Mouse (Mus musculus) stomach, postnatal 0 days (tissue): ENCODE data around the gene Slc25a23. TPM values are rescaled to one million over a fixed set of nuclear protein-coding genes. Genes with fewer than 3 reads are reported as not detected.

ENCODE experiments used
- ATAC-seq: fragments of 200-750 bp; cut with Nextera tagmentation; 2 replicates; pipeline ENCODE4 v1.8.0; 2017; ENCODE audit not compliant: low FRiP score, low TSS enrichment
- DNase-seq: peaks from one replicate; pipeline ENCODE4 v3.0.0-alpha.2; 2016; ENCODE audit warnings: low spot score
- H3K27ac ChIP-seq: fragments of 300-500 bp; sonication (generic); replicated peaks from 2 replicates; pipeline ENCODE4 v1.5.1; 2014; ENCODE audit warnings: mild to moderate bottlenecking, control low read depth
- H3K27me3 ChIP-seq: fragments of 300-500 bp; sonication (generic); 2 replicates; pipeline ENCODE4 v1.6.1; 2014; ENCODE audit warnings: low read length; ENCODE audit not compliant: control insufficient read depth, insufficient read depth
- H3K36me3 ChIP-seq: fragments of 300-500 bp; sonication (generic); 2 replicates; pipeline ENCODE4 v1.6.1; 2014; ENCODE audit warnings: low read length, mixed read lengths; ENCODE audit not compliant: control insufficient read depth, insufficient read depth
- H3K4me1 ChIP-seq: fragments of 300-500 bp; sonication (generic); replicated peaks from 2 replicates; pipeline ENCODE4 v1.6.1; 2014; ENCODE audit warnings: antibody characterized with exemption; ENCODE audit not compliant: control insufficient read depth, insufficient read depth
- H3K4me2 ChIP-seq: fragments of 300-500 bp; sonication (generic); replicated peaks from 2 replicates; pipeline ENCODE4 v1.6.1; 2014; ENCODE audit warnings: low read depth, mild to moderate bottlenecking, control low read depth, moderate library complexity
- H3K4me3 ChIP-seq: fragments of 300-500 bp; sonication (generic); 2 replicates; pipeline ENCODE4 v1.5.1; 2014; ENCODE audit warnings: low read depth, low read length, control low read depth
- H3K9ac ChIP-seq: fragments of 300-500 bp; sonication (generic); 2 replicates; pipeline ENCODE4 v1.6.1; 2014; ENCODE audit warnings: mild to moderate bottlenecking, low read length, control low read depth, mixed read lengths
- H3K9me3 ChIP-seq: fragments of 300-500 bp; sonication (generic); 2 replicates; pipeline ENCODE4 v1.6.1; 2016; ENCODE audit warnings: low read length; ENCODE audit not compliant: control insufficient read depth
- CTCF ChIP-seq: IDR thresholded peaks from 2 replicates; pipeline ENCODE4 v1.5.1; 2016; ENCODE audit warnings: antibody characterized with exemption, low read depth, mild to moderate bottlenecking, moderate library complexity
- EP300 ChIP-seq: optimal IDR thresholded peaks from 2 replicates; pipeline ENCODE3; 2016; ENCODE audit warnings: antibody characterized with exemption
- WGBS: fragments of 180-500 bp; shearing (Covaris S2); extraction: QIAGEN DNeasy Blood & Tissue Kit; methylation state at CpG from one replicate; pipeline ENCODE4 v1.1.7; 2014; 5-methylcytosine and 5-hydroxymethylcytosine counted together
- polyA plus RNA-seq: library from polyadenylated mRNA; unstranded; fragments of >200 nt; fragmentation: Nextera tagmentation; extraction: Ambion mirVana; gene quantifications from 2 replicates; pipeline ENCODE4 v1.2.1, GENCODE M21; 2015

Slc25a23 gene
- polyA plus RNA-seq, 1 experiment from 2014 or later: 3.1 TPM

GRCm38 (mm10) chr17:57041554-57041953, 18.1 kb downstream of the Slc25a23 start, which contains the start of gene Slc25a41:
Slc25a41 (minus strand) TSS chr17:57041654.
- H3K9me3 ChIP-seq: no peaks in the 10 kb centered on the region
- no peak for ATAC-seq
- no peaks in the 10 kb centered on the region for H3K4me1 ChIP-seq
- 72% methylated on average over 8 of the region's 8 CpGs for WGBS
- no peak within 1 kb of the TSS for H3K9ac ChIP-seq
- TF ChIP-seq EP300: no peak
- TF ChIP-seq CTCF: no peak
- H3K36me3 ChIP-seq: no peaks in the 10 kb centered on the region
- DNase-seq: no peak
- no peaks in the 10 kb centered on the region for H3K27me3 ChIP-seq
- no peak within 1 kb of the TSS for H3K4me2 ChIP-seq
- H3K4me3 ChIP-seq: no peak within 1 kb of the TSS
- no peak within 1 kb of the TSS for H3K27ac ChIP-seq

GRCm38 (mm10) chr17:57038978-57039377, 20.7 kb downstream of the Slc25a23 start:
- DNase-seq (no peak), ATAC-seq (no peak)
- no peak overlapping the region for H3K4me2 ChIP-seq
- 37% methylated on average over 8 of the region's 8 CpGs for WGBS
- H3K36me3 ChIP-seq: no peaks in the 10 kb centered on the region
- no peaks in the 10 kb centered on the region for H3K9me3 ChIP-seq
- no peak overlapping the region for H3K9ac ChIP-seq
- no peak overlapping the region for H3K4me3 ChIP-seq
- no peaks in the 10 kb centered on the region for H3K4me1 ChIP-seq
- H3K27me3 ChIP-seq: no peaks in the 10 kb centered on the region
- peak; percentile 44 for TF ChIP-seq CTCF
- no peak for TF ChIP-seq EP300
- H3K27ac ChIP-seq: no peak overlapping the region

- Histone ChIP-seq H3K27ac (no peak overlapping the region), H3K36me3 (no peaks in the 10 kb centered on the region; the same call in 1 of the 2 replicates), H3K4me3 (no peak overlapping the region), H3K9me3 (no peaks in the 10 kb centered on the region), H3K4me2 (no peak overlapping the region), H3K9ac (no peak overlapping the region), H3K27me3 (no peaks in the 10 kb centered on the region), H3K4me1 (0 out of 2 replicates have a peak, but pooled peaks cover 3% of the 10 kb centered on the region)
- DNase-seq (no peak), ATAC-seq (no peak)
- TF ChIP-seq CTCF (no peak), EP300 (no peak)
- 88% methylated on average over 4 of the region's 4 CpGs for WGBS
These were observed 26.8 kb downstream of the Slc25a23 start for GRCm38 (mm10) chr17:57032854-57033253.

GRCm38 (mm10) chr17:57031661-57032420, 27.8 kb downstream of the Slc25a23 start:
- no peaks in the 10 kb centered on the region for H3K9me3 ChIP-seq
- peak overlapping the region; percentile 63 for H3K9ac ChIP-seq
- TF ChIP-seq CTCF: peak; percentile 41
- no peak for TF ChIP-seq EP300
- peak overlapping the region; percentile 57 for H3K4me2 ChIP-seq
- WGBS: under 1% methylated on average over 38 of the region's 38 CpGs
- no peaks in the 10 kb centered on the region for H3K27me3 ChIP-seq
- 0 out of 2 replicates have a peak, but pooled peaks cover 3% of the 10 kb centered on the region for H3K4me1 ChIP-seq
- peak; percentile 96 for ATAC-seq
- peak overlapping the region; percentile 84 for H3K27ac ChIP-seq
- H3K36me3 ChIP-seq: peaks cover 1% of the 10 kb centered on the region; the same call in 1 of the 2 replicates
- peak overlapping the region; percentile 29 for H3K4me3 ChIP-seq
- peak; percentile 100 for DNase-seq

- no peaks in the 10 kb centered on the region for H3K27me3 ChIP-seq
- H3K36me3 ChIP-seq: peaks cover 8% of the 10 kb centered on the region; the same call in 1 of the 2 replicates
- peak within 1 kb of the TSS; percentile 95 for H3K27ac ChIP-seq
- peak within 1 kb of the TSS; percentile 100 for H3K9ac ChIP-seq
- ATAC-seq: no peak
- H3K4me2 ChIP-seq: peak within 1 kb of the TSS; percentile 67
- peak; percentile 51 for DNase-seq
- TF ChIP-seq CTCF: no peak
- TF ChIP-seq EP300: no peak
- 0 out of 2 replicates have a peak, but pooled peaks cover 3% of the 10 kb centered on the region for H3K4me1 ChIP-seq
- under 1% methylated on average over 64 of the region's 99 CpGs for WGBS
- no peaks in the 10 kb centered on the region for H3K9me3 ChIP-seq
- H3K4me3 ChIP-seq: peak within 1 kb of the TSS; percentile 82
These were observed 28.6 kb downstream of the Slc25a23 start, which contains the start of gene Khsrp for GRCm38 (mm10) chr17:57030931-57031660. Khsrp (minus strand) TSS chr17:57031522.
